Mouse (Mus musculus): ENCODE results near the gene Cct2.

DNA sequence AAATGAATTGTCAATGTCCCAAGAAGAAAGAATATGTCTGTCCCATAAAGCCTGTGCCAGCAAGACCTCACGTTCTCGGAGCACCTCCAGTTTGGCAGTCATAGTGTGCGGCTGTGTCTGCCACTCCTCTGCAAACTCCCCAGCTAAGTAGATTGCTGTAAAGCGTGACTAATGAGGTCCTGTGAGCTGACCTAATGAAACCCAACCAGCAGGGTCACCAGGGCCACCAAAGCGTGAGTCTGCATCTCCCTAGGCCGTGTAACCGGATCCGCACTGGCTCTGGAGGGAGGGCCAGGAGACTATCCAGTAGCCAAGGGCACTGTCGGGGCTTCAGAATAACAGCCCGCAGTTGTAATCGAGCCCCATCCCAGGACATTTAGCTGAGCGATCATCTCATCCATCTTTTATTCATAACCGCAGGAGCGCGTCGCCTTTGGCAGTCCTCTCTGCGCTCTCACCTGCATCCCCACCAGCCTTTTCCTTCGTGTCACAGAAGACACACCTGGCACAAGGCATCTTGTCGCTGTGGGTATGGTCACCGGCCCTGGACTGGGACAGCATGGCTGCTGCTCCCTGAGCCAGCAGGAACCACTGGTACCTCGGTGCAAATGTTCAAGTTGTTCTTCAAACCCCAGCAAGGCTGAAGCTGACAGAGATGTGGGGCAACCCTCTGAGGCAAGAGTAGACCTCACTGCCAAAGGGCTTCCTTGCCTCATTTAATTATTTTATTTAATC is 42.4 kb downstream of the Cct2 start:
- TF ChIP-seq CTCF (IDR thresholded peaks at IDR 0.05; ENCODE audit: extremely low read depth, insufficient read depth, low read length) = no peak
- TF ChIP-seq POLR2A (IDR thresholded peaks at IDR 0.05; ENCODE audit: extremely low read depth, insufficient read depth, low read length) = no peak

All from cortical plate, adult 2 months (tissue).